ENCODE assay signal across 27 mouse cellular contexts in genomic region chr19:20577429-20577828, GRCm38 (mm10).
DNase-seq lines count a peak whose midpoint lies in the region; ATAC-seq and TF ChIP-seq lines count a peak whose summit lies in the region.
"Had no signal": no experiment of that assay in that cellular context is flagged by ENCODE, and none has a peak within 500 bp of the region (broad histone marks: within the 10 kb centered on the region; RNA-seq: fewer than 3 reads in every experiment).

No protein-coding gene starts in this region.

- no peaks in the 10 kb centered on the region for H3K36me3 ChIP-seq in intestine, embryonic 14.5 days (ENCODE audit: control insufficient read depth, insufficient read depth, low read length)
- H3K36me3 ChIP-seq in intestine, postnatal 0 days (ENCODE audit: control insufficient read depth, insufficient read depth): no peaks in the 10 kb centered on the region
- H3K36me3 ChIP-seq in lung, embryonic 16.5 days (ENCODE audit: control insufficient read depth, insufficient read depth, low read length): no peaks in the 10 kb centered on the region
- H3K36me3 ChIP-seq in intestine, embryonic 15.5 days: no peaks in the 10 kb centered on the region
- no peaks in the 10 kb centered on the region for H3K36me3 ChIP-seq in stomach, embryonic 16.5 days (ENCODE audit: control insufficient read depth, insufficient read depth, low read length)
- H3K36me3 ChIP-seq in midbrain, embryonic 16.5 days (ENCODE audit: control insufficient read depth, insufficient read depth, low read length): no peaks in the 10 kb centered on the region
- H3K36me3 ChIP-seq: embryonic facial prominence, embryonic 10.5 days; embryonic facial prominence, embryonic 13.5 days; forebrain, embryonic 12.5 days; forebrain, embryonic 15.5 days; heart, embryonic 12.5 days; heart, embryonic 15.5 days; hindbrain, embryonic 10.5 days had no signal

- H3K27me3 ChIP-seq in intestine, embryonic 14.5 days (replicated peaks; ENCODE audit: control insufficient read depth, insufficient read depth, low read length): no peaks in the 10 kb centered on the region
- no peaks in the 10 kb centered on the region for H3K27me3 ChIP-seq in intestine, postnatal 0 days (replicated peaks; ENCODE audit: control insufficient read depth, insufficient read depth, low read length)
- H3K27me3 ChIP-seq in lung, embryonic 16.5 days (ENCODE audit: control insufficient read depth, insufficient read depth, low read depth, low read length): no peaks in the 10 kb centered on the region
- no peaks in the 10 kb centered on the region for H3K27me3 ChIP-seq in intestine, embryonic 15.5 days (replicated peaks)
- no peaks in the 10 kb centered on the region for H3K27me3 ChIP-seq in stomach, embryonic 16.5 days (ENCODE audit: control insufficient read depth, insufficient read depth, low read length)
- no peaks in the 10 kb centered on the region for H3K27me3 ChIP-seq in midbrain, embryonic 16.5 days (ENCODE audit: control insufficient read depth, insufficient read depth, low read depth, low read length)
- H3K27me3 ChIP-seq: embryonic facial prominence, embryonic 13.5 days; forebrain, embryonic 12.5 days; forebrain, embryonic 15.5 days; heart, embryonic 12.5 days; heart, embryonic 15.5 days had no signal

- no peaks in the 10 kb centered on the region for H3K9me3 ChIP-seq in intestine, embryonic 14.5 days (ENCODE audit: control insufficient read depth, low read length)
- no peaks in the 10 kb centered on the region for H3K9me3 ChIP-seq in intestine, postnatal 0 days (ENCODE audit: control insufficient read depth)
- no peaks in the 10 kb centered on the region for H3K9me3 ChIP-seq in lung, embryonic 16.5 days (ENCODE audit: control insufficient read depth, low read length)
- no peaks in the 10 kb centered on the region for H3K9me3 ChIP-seq in intestine, embryonic 15.5 days
- H3K9me3 ChIP-seq in stomach, embryonic 16.5 days (replicated peaks; ENCODE audit: control insufficient read depth, low read length): no peaks in the 10 kb centered on the region
- no peaks in the 10 kb centered on the region for H3K9me3 ChIP-seq in midbrain, embryonic 16.5 days (replicated peaks; ENCODE audit: control insufficient read depth, low read length, poor library complexity, severe bottlenecking)
- H3K9me3 ChIP-seq: embryonic facial prominence, embryonic 10.5 days; embryonic facial prominence, embryonic 13.5 days; forebrain, embryonic 12.5 days; forebrain, embryonic 15.5 days; heart, embryonic 12.5 days; heart, embryonic 15.5 days; hindbrain, embryonic 10.5 days had no signal

- peaks cover 6% of the 10 kb centered on the region; the same call in 1 of the 2 replicates for H3K4me1 ChIP-seq in intestine, embryonic 14.5 days (replicated peaks; ENCODE audit: control insufficient read depth, insufficient read depth, low read length)
- no peaks in the 10 kb centered on the region for H3K4me1 ChIP-seq in intestine, postnatal 0 days (replicated peaks; ENCODE audit: control insufficient read depth, insufficient read depth, low read length)
- H3K4me1 ChIP-seq in lung, embryonic 16.5 days (replicated peaks; ENCODE audit: control insufficient read depth, insufficient read depth, low read length): peaks cover 6% of the 10 kb centered on the region; the same call in 1 of the 2 replicates
- peaks cover 6% of the 10 kb centered on the region; the same call in 1 of the 2 replicates for H3K4me1 ChIP-seq in intestine, embryonic 15.5 days (replicated peaks)
- H3K4me1 ChIP-seq in stomach, embryonic 16.5 days (ENCODE audit: control insufficient read depth, insufficient read depth, low read length): peaks cover 5% of the 10 kb centered on the region
- H3K4me1 ChIP-seq in midbrain, embryonic 16.5 days (ENCODE audit: control insufficient read depth, insufficient read depth, low read length): no peaks in the 10 kb centered on the region
- H3K4me1 ChIP-seq: embryonic facial prominence, embryonic 10.5 days; embryonic facial prominence, embryonic 13.5 days; forebrain, embryonic 12.5 days; forebrain, embryonic 15.5 days; heart, embryonic 12.5 days; heart, embryonic 15.5 days; hindbrain, embryonic 10.5 days had no signal

- no peak for DNase-seq in intestine, embryonic 14.5 days (ENCODE audit: low spot score)
- no peak for DNase-seq in lung, postnatal 25 days (ENCODE audit: low spot score)
- DNase-seq: adrenal gland, adult 8-10 months; adrenal gland, postnatal 25 days; cerebellum, adult 11-12 months; cerebellum, adult 8-10 months; cerebellum, postnatal 10 days; cerebellum, postnatal 36 days; embryo, embryonic 11 days; gastrocnemius, postnatal 25 days; heart, adult 18-20 months; heart, postnatal 10 days; heart, postnatal 36 days had no signal

- no peak overlapping the region for H3K4me2 ChIP-seq in intestine, embryonic 14.5 days (ENCODE audit: low read length)
- no peak overlapping the region for H3K4me2 ChIP-seq in intestine, postnatal 0 days (replicated peaks; ENCODE audit: low read depth)
- no peak overlapping the region for H3K4me2 ChIP-seq in lung, embryonic 16.5 days (ENCODE audit: low read depth, low read length)
- H3K4me2 ChIP-seq in intestine, embryonic 15.5 days (replicated peaks): no peak overlapping the region
- no peak overlapping the region for H3K4me2 ChIP-seq in stomach, embryonic 16.5 days (ENCODE audit: low read depth, low read length)
- no peak overlapping the region for H3K4me2 ChIP-seq in midbrain, embryonic 16.5 days (ENCODE audit: low read length)
- H3K4me2 ChIP-seq: embryonic facial prominence, embryonic 13.5 days; forebrain, embryonic 12.5 days; forebrain, embryonic 15.5 days; heart, embryonic 12.5 days; heart, embryonic 15.5 days had no signal

- 38% methylated on average over 5 of the region's 5 CpGs for WGBS in intestine, embryonic 14.5 days
- 62% methylated on average over 5 of the region's 5 CpGs for WGBS in intestine, postnatal 0 days
- WGBS in lung, embryonic 16.5 days: 37% methylated on average over 5 of the region's 5 CpGs
- WGBS in intestine, embryonic 15.5 days: 44% methylated on average over 5 of the region's 5 CpGs
- WGBS in stomach, embryonic 16.5 days: 49% methylated on average over 5 of the region's 5 CpGs
- WGBS in midbrain, embryonic 16.5 days: 85% methylated on average over 5 of the region's 5 CpGs

- H3K27ac ChIP-seq in intestine, embryonic 14.5 days (ENCODE audit: low read depth): peak overlapping the region; percentile 77
- H3K27ac ChIP-seq in intestine, postnatal 0 days (ENCODE audit: low read depth, low read length): no peak overlapping the region
- peak overlapping the region; percentile 69 for H3K27ac ChIP-seq in lung, embryonic 16.5 days (ENCODE audit: low read length)
- peak overlapping the region; percentile 29; the same call in 1 of the 2 replicates for H3K27ac ChIP-seq in intestine, embryonic 15.5 days
- peak overlapping the region; percentile 15; the same call in 1 of the 2 replicates for H3K27ac ChIP-seq in stomach, embryonic 16.5 days (ENCODE audit: low read length)
- H3K27ac ChIP-seq in midbrain, embryonic 16.5 days (ENCODE audit: low read length): no peak overlapping the region
- H3K27ac ChIP-seq: embryonic facial prominence, embryonic 10.5 days; embryonic facial prominence, embryonic 13.5 days; forebrain, embryonic 12.5 days; forebrain, embryonic 15.5 days; heart, embryonic 15.5 days; hindbrain, embryonic 10.5 days had no signal

- no peak for ATAC-seq in intestine, embryonic 14.5 days (replicated peaks; ENCODE audit: low FRiP score, low TSS enrichment, low read depth)
- ATAC-seq in intestine, postnatal 0 days: no peak
- ATAC-seq in lung, embryonic 16.5 days (ENCODE audit: low read depth): peak; percentile 94
- ATAC-seq in intestine, embryonic 15.5 days: 0 out of 2 replicates have a peak, but pooled peaks have one; percentile 8
- no peak for ATAC-seq in stomach, embryonic 16.5 days (ENCODE audit: insufficient read depth, low FRiP score)
- ATAC-seq in midbrain, embryonic 16.5 days: no peak
- ATAC-seq: activated CD4-positive, CD25-positive, alpha-beta regulatory T cell, adult 4 months; forebrain, embryonic 15.5 days had no signal

- no peak overlapping the region for H3K9ac ChIP-seq in intestine, embryonic 14.5 days (ENCODE audit: low read length)
- H3K9ac ChIP-seq in intestine, postnatal 0 days (ENCODE audit: low read depth, low read length): no peak overlapping the region
- no peak overlapping the region for H3K9ac ChIP-seq in lung, embryonic 16.5 days (ENCODE audit: low read length)
- H3K9ac ChIP-seq in intestine, embryonic 15.5 days: no peak overlapping the region
- no peak overlapping the region for H3K9ac ChIP-seq in stomach, embryonic 16.5 days (ENCODE audit: low read length)
- no peak overlapping the region for H3K9ac ChIP-seq in midbrain, embryonic 16.5 days (ENCODE audit: low read depth, low read length)
- H3K9ac ChIP-seq: embryonic facial prominence, embryonic 13.5 days; forebrain, embryonic 12.5 days; forebrain, embryonic 15.5 days; heart, embryonic 12.5 days; heart, embryonic 15.5 days had no signal

- no peak for TF ChIP-seq CTCF in intestine, postnatal 0 days (IDR thresholded peaks at IDR 0.05; ENCODE audit: low read depth)

- H3K4me3 ChIP-seq in intestine, embryonic 14.5 days (ENCODE audit: low read depth, low read length): no peak overlapping the region
- H3K4me3 ChIP-seq in intestine, postnatal 0 days (ENCODE audit: low read depth, low read length): no peak overlapping the region
- H3K4me3 ChIP-seq in lung, embryonic 16.5 days (ENCODE audit: low read length): no peak overlapping the region
- no peak overlapping the region for H3K4me3 ChIP-seq in intestine, embryonic 15.5 days (replicated peaks)
- no peak overlapping the region for H3K4me3 ChIP-seq in stomach, embryonic 16.5 days (replicated peaks; ENCODE audit: low read length)
- H3K4me3 ChIP-seq in midbrain, embryonic 16.5 days (ENCODE audit: low read depth, low read length): no peak overlapping the region
- H3K4me3 ChIP-seq: embryonic facial prominence, embryonic 10.5 days; embryonic facial prominence, embryonic 13.5 days; erythroblast, embryonic 14.5 days; forebrain, embryonic 12.5 days; forebrain, embryonic 15.5 days; heart, embryonic 12.5 days; heart, embryonic 15.5 days; hindbrain, embryonic 10.5 days had no signal

Comparison
In these comparisons a context has a peak if more than half of its experiments do, and no peak if none do; other contexts are left out.
1. ATAC-seq: peak in lung, embryonic 16.5 days (single experiment) and intestine, embryonic 15.5 days (single experiment); none in intestine, embryonic 14.5 days (single experiment), intestine, postnatal 0 days (single experiment), stomach, embryonic 16.5 days (single experiment) and midbrain, embryonic 16.5 days (single experiment).
2. H3K27ac ChIP-seq: peak in intestine, embryonic 14.5 days (single experiment), lung, embryonic 16.5 days (single experiment), intestine, embryonic 15.5 days (single experiment) and stomach, embryonic 16.5 days (single experiment); none in intestine, postnatal 0 days (single experiment) and midbrain, embryonic 16.5 days (single experiment).